Mouse (Mus musculus) embryonic facial prominence, embryonic 10.5 days (tissue): ENCODE data around the gene Lpp. TPM values are rescaled to one million over a fixed set of nuclear protein-coding genes. Genes with fewer than 3 reads are reported as not detected.

ENCODE experiments used
- DNase-seq: peaks from one replicate; pipeline ENCODE4 v3.0.0-alpha.2; 2017; ENCODE audit warnings: low spot score
- H3K27ac ChIP-seq: fragments of 300-500 bp; sonication (generic); replicated peaks from 2 replicates; pipeline ENCODE4 v1.5.1; 2016; ENCODE audit warnings: mild to moderate bottlenecking
- H3K27me3 ChIP-seq: fragments of 300-500 bp; sonication (generic); replicated peaks from 2 replicates; pipeline ENCODE4 v1.6.1; 2016; ENCODE audit warnings: low read depth, mild to moderate bottlenecking; ENCODE audit not compliant: poor library complexity, severe bottlenecking
- H3K36me3 ChIP-seq: fragments of 300-500 bp; sonication (generic); replicated peaks from 2 replicates; pipeline ENCODE4 v1.6.1; 2016; ENCODE audit warnings: mild to moderate bottlenecking, moderate library complexity
- H3K4me1 ChIP-seq: fragments of 300-500 bp; sonication (generic); 2 replicates; pipeline ENCODE4 v1.6.1; 2016
- H3K4me3 ChIP-seq: fragments of 300-500 bp; sonication (generic); 2 replicates; pipeline ENCODE4 v1.5.1; 2016; ENCODE audit warnings: mild to moderate bottlenecking, moderate library complexity
- H3K9me3 ChIP-seq: fragments of 300-500 bp; sonication (generic); 2 replicates; pipeline ENCODE4 v1.6.1; 2016; ENCODE audit warnings: mild to moderate bottlenecking
- WGBS: fragments of 180-500 bp; shearing (Covaris S2); methylation state at CpG from one replicate; pipeline ENCODE4 v1.1.7; 2016; 5-methylcytosine and 5-hydroxymethylcytosine counted together
- polyA plus RNA-seq: library from polyadenylated mRNA; unstranded; fragments of >200 nt; fragmentation: Nextera tagmentation; extraction: Ambion mirVana; gene quantifications from 2 replicates; pipeline ENCODE4 v1.2.1, GENCODE M21; 2016

Gene Lpp
- polyA plus RNA-seq, 1 experiment from 2014 or later, result 43.5 TPM

GRCm38 (mm10) chr16:24913021-24913420 is 519.7 kb downstream of the Lpp start:
- DNase-seq, result no peak
- Histone ChIP-seq H3K27me3 (no peaks in the 10 kb centered on the region), H3K27ac (no peak overlapping the region), H3K4me3 (no peak overlapping the region), H3K4me1 (peaks cover 7% of the 10 kb centered on the region), H3K36me3 (no peaks in the 10 kb centered on the region), H3K9me3 (no peaks in the 10 kb centered on the region)
- WGBS, result 83% methylated on average over 3 of the region's 3 CpGs

GRCm38 (mm10) chr16:24913641-24914392 is 520.5 kb downstream of the Lpp start:
- no peak for DNase-seq
- Histone ChIP-seq H3K27me3 (no peaks in the 10 kb centered on the region), H3K36me3 (no peaks in the 10 kb centered on the region), H3K4me3 (no peak overlapping the region), H3K4me1 (peaks cover 9% of the 10 kb centered on the region), H3K9me3 (no peaks in the 10 kb centered on the region), H3K27ac (no peak overlapping the region)
- WGBS, result 79% methylated on average over 7 of the region's 7 CpGs

DNA sequence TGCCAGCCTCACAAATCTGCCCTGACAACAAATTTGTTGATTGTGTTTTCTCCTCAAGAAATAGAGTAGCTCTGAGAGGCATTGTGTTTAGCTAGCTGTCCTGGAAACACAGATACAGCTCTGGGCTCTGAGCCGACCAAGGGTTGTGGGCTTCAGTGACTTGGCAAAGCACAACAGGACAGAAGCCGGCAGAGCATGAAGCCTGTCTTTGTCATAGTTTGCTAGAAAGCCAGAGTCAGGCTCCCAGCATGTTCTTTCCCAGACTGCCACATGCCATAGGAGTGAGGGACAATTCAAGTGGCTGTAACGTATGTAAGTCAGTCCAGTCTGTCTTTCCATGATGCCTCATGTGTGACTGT is 521.1 kb downstream of the Lpp start:
- WGBS, result 69% methylated on average over 3 of the region's 3 CpGs
- Histone ChIP-seq H3K27ac (no peak overlapping the region), H3K9me3 (no peaks in the 10 kb centered on the region), H3K4me1 (peaks cover 11% of the 10 kb centered on the region), H3K27me3 (no peaks in the 10 kb centered on the region), H3K4me3 (no peak overlapping the region), H3K36me3 (no peaks in the 10 kb centered on the region)
- no peak for DNase-seq

GRCm38 (mm10) chr16:24915470-24915869 is 522.2 kb downstream of the Lpp start:
- WGBS, result 87% methylated on average over 4 of the region's 4 CpGs
- H3K4me3 ChIP-seq, result no peak overlapping the region
- peaks cover 14% of the 10 kb centered on the region for H3K4me1 ChIP-seq
- H3K36me3 ChIP-seq, result no peaks in the 10 kb centered on the region
- no peak for DNase-seq
- H3K27me3 ChIP-seq, result no peaks in the 10 kb centered on the region
- no peaks in the 10 kb centered on the region for H3K9me3 ChIP-seq
- H3K27ac ChIP-seq, result no peak overlapping the region

DNA sequence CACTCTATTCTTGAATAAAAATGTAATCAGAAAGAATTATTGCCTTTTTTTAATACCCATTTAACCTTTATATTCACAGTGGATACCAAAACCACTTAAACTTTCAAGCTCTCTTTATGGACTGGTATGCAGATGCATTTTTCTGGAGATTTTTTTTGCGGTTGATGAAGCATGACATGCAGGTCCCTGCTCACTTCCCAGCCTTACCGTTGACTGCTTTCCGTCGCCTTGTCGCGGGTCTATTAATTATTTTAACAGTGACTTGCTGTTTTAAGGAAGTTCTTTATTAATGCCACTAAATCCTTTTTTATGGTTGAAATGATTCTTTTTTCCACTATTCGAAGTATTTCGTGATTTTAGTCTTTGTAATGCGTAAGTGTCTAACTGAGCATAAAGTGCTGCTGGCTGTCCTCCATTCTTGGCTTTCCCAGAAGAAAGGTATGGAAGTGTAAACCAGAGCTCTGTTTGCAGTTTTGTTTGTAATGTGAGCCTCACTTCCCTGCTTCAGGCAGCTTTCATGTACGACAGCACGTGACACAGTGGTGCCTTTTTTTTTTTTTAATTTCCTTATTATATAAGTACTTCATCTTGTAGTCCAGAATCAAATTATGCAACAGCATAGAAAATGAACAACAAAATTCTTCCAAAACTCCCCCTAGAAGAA is 526.2 kb downstream of the Lpp start:
- no peaks in the 10 kb centered on the region for H3K27me3 ChIP-seq
- no peaks in the 10 kb centered on the region for H3K36me3 ChIP-seq
- peaks cover 7% of the 10 kb centered on the region for H3K4me1 ChIP-seq
- H3K4me3 ChIP-seq, result no peak overlapping the region
- no peaks in the 10 kb centered on the region for H3K9me3 ChIP-seq
- no peak for DNase-seq
- WGBS, result 59% methylated on average over 11 of the region's 11 CpGs
- no peak overlapping the region for H3K27ac ChIP-seq

DNA sequence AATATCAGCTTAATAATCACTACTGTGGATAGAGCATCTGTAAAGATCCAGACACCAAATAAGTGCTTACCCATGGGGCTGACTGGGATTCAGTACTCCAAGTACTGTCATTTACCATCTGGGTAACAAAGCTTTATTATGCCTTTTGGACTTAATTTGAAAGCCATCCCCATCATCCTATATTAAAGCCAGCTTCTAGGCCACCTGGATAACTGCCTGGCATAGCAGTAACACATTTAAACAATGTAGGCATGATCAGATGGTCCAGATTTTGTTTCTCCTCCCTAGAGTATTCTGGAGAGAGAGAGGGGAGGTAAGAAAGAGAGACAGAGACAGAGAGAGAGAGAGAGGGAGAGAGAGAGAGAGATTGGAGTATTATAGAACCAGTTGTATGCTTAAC is 536.8 kb downstream of the Lpp start:
- Histone ChIP-seq H3K4me1 (no peaks in the 10 kb centered on the region; the same call in 1 of the 2 replicates), H3K4me3 (no peak overlapping the region), H3K27ac (no peak overlapping the region), H3K27me3 (no peaks in the 10 kb centered on the region), H3K36me3 (no peaks in the 10 kb centered on the region), H3K9me3 (no peaks in the 10 kb centered on the region)
- DNase-seq, result no peak

GRCm38 (mm10) chr16:24930621-24931020 is 537.3 kb downstream of the Lpp start:
- Histone ChIP-seq H3K36me3 (no peaks in the 10 kb centered on the region), H3K4me1 (no peaks in the 10 kb centered on the region; the same call in 1 of the 2 replicates), H3K27ac (no peak overlapping the region), H3K4me3 (no peak overlapping the region), H3K9me3 (no peaks in the 10 kb centered on the region), H3K27me3 (no peaks in the 10 kb centered on the region)
- 87% methylated on average over 5 of the region's 5 CpGs for WGBS
- DNase-seq, result no peak

DNA sequence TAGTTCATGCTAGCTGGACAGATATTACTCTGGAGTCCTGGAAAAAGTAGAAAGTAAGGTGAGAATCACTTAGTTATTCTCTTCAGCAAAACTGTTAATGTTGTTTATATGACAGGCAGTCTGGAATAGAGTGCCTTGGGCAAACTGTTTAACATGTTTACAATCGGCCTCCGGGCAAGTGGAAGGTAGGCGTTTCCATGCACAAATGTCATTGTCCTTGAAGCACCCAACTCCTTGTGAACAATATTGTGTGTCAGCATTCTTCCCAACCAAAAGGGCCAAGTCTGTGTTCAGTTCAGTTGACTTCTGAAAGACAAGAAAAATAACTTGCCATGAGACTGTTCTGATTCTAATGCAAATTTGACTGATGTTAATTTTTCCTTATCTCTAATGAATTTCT is 539.5 kb downstream of the Lpp start:
- Histone ChIP-seq H3K9me3 (no peaks in the 10 kb centered on the region), H3K36me3 (no peaks in the 10 kb centered on the region), H3K27ac (no peak overlapping the region), H3K4me1 (no peaks in the 10 kb centered on the region; the same call in 1 of the 2 replicates), H3K27me3 (no peaks in the 10 kb centered on the region), H3K4me3 (no peak overlapping the region)
- 86% methylated on average over 3 of the region's 3 CpGs for WGBS
- DNase-seq, result no peak

DNA sequence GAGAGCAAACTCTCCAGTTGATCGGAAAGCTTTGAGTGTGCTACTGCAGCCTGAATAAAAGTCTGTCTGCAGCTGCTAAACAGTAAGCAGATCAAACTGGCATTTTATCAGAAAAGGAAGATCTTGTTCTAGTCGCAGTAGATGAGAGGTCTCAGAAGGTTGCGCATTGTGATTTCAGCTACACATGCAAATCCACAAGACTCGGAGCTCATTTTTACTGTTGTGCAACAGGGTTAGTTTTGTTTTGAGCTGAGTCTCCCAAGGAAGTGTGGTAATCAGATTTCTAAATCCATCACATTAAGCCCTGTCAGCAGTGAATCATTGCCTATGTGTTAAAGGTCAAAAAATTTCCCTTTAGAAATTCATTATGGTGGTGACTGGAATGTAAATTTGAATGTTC is 540.4 kb downstream of the Lpp start:
- Histone ChIP-seq H3K27ac (no peak overlapping the region), H3K4me3 (no peak overlapping the region), H3K9me3 (no peaks in the 10 kb centered on the region), H3K27me3 (no peaks in the 10 kb centered on the region), H3K4me1 (no peaks in the 10 kb centered on the region; the same call in 1 of the 2 replicates), H3K36me3 (no peaks in the 10 kb centered on the region)
- DNase-seq, result no peak
- 87% methylated on average over 4 of the region's 4 CpGs for WGBS

GRCm38 (mm10) chr16:24941306-24942160 is 548.2 kb downstream of the Lpp start:
- Histone ChIP-seq H3K36me3 (no peaks in the 10 kb centered on the region), H3K27me3 (no peaks in the 10 kb centered on the region), H3K9me3 (no peaks in the 10 kb centered on the region), H3K4me1 (peaks cover 23% of the 10 kb centered on the region), H3K4me3 (no peak overlapping the region), H3K27ac (no peak overlapping the region)
- 79% methylated on average over 9 of the region's 9 CpGs for WGBS
- DNase-seq, result peak; percentile 15

GRCm38 (mm10) chr16:24943486-24944261 is 550.4 kb downstream of the Lpp start:
- 25% methylated on average over 6 of the region's 6 CpGs for whole genome bisulfite sequencing
- Histone ChIP-seq H3K36me3 (no peaks in the 10 kb centered on the region), H3K27me3 (no peaks in the 10 kb centered on the region), H3K27ac (no peak overlapping the region), H3K4me1 (peaks cover 23% of the 10 kb centered on the region), H3K4me3 (no peak overlapping the region), H3K9me3 (no peaks in the 10 kb centered on the region)
- peak; percentile 30 for DNase-seq

DNA sequence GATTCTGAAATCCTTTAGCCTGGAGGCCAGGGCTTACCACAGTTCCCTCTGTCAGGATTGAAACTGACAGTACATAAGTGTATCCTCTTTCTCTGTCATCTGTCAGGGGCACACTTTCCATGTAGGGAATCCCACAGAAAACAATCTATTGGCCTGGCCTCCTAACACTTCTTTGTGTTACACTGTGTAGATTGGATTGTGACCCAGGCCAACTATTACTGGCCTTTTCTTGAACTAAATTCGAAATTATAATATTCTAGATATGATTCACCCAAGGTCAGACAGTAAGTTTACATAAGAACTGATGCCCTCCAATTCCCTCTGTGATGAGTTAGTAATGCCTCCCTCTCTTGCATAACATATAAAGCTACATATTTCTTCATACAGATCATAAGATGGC is 553.0 kb downstream of the Lpp start:
- H3K4me3 ChIP-seq, result no peak overlapping the region
- peaks cover 27% of the 10 kb centered on the region for H3K4me1 ChIP-seq
- H3K27me3 ChIP-seq, result no peaks in the 10 kb centered on the region
- no peak for DNase-seq
- 83% methylated on average over 1 of the region's 1 CpGs for WGBS
- H3K27ac ChIP-seq, result no peak overlapping the region
- no peaks in the 10 kb centered on the region for H3K36me3 ChIP-seq
- no peaks in the 10 kb centered on the region for H3K9me3 ChIP-seq
